Mouse (Mus musculus): ENCODE data around the gene Ccdc12. TPM values are rescaled to one million over a fixed set of nuclear protein-coding genes. Genes with fewer than 3 reads are reported as not detected.
A peak's percentile ranks its signal among the peaks of the same experiment; 100 is the strongest.

The Ccdc12 gene
- polyA plus RNA-seq, 1 experiment, result 59.2 TPM

DNA sequence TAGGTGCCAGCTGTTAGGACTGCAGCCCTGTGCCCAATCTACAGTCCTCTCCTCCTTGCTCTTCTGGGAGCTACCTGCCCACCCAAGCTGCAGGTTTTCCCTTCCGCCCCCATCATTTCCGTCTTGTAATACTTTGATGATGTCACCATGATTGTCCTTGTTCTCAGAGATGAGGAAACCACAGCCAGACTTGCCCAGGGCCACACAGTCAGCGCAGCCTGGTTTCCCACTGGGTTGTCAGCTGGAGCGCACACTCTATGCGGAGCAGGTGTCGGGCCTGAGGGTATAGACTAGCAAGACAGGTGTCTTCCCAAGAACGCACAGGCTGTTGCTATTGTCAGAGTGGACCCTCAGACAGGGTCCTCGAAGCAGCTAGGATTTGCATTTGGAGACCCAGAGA is 28.9 kb downstream of the Ccdc12 start:
- H3K4me3 ChIP-seq, result no peak overlapping the region
- peak overlapping the region; percentile 86 for H3K4me2 ChIP-seq (ENCODE audit: low read depth)
- no peak overlapping the region for H3ac ChIP-seq (ENCODE audit: control insufficient read depth, insufficient read length)
- peaks cover 14% of the 10 kb centered on the region for H3K79me2 ChIP-seq (ENCODE audit: control insufficient read depth, insufficient read depth)
- H3K27me3 ChIP-seq (ENCODE audit: control insufficient read depth, insufficient read depth, insufficient read length), result no peaks in the 10 kb centered on the region
- TF ChIP-seq REST (IDR thresholded peaks at IDR 0.05; ENCODE audit: insufficient read depth, insufficient read length) (no peak), POLR2A (IDR thresholded peaks at IDR 0.05; ENCODE audit: insufficient read length, low read depth) (no peak), MAX (IDR thresholded peaks at IDR 0.05; ENCODE audit: low read depth) (no peak), USF1 (IDR thresholded peaks at IDR 0.05; ENCODE audit: low read depth) (no peak), E2F4 (IDR thresholded peaks at IDR 0.05; ENCODE audit: insufficient read depth) (no peak), POLR2AphosphoS2 (IDR thresholded peaks at IDR 0.05; ENCODE audit: insufficient read length, low read depth) (no peak), TCF12 (IDR thresholded peaks at IDR 0.05; ENCODE audit: insufficient read depth, poor library complexity, severe bottlenecking) (no peak), TCF3 (IDR thresholded peaks at IDR 0.05; ENCODE audit: insufficient read length, low read depth) (no peak), MYOG (IDR thresholded peaks at IDR 0.05; ENCODE audit: control insufficient read depth in 1 of 3, insufficient read depth in 1 of 3, insufficient read length in 2 of 3, low read depth in 2 of 3) (peak in 2 of 3 experiments; percentile 76 to 81), SRF (IDR thresholded peaks at IDR 0.05; ENCODE audit: control insufficient read depth, insufficient read length, low read depth) (no peak), CEBPB (IDR thresholded peaks at IDR 0.05; ENCODE audit: insufficient read depth, poor library complexity, severe bottlenecking) (peak; percentile 24; the same call in 1 of the 2 replicates), MYOD1 (IDR thresholded peaks at IDR 0.05; ENCODE audit: control insufficient read depth in 1 of 3, insufficient read length in 2 of 3, low read depth in 2 of 3) (peak in 2 of 3 experiments; percentile 74 to 79)
- H3K36me3 ChIP-seq (ENCODE audit: control insufficient read depth, insufficient read depth), result no peaks in the 10 kb centered on the region

DNA sequence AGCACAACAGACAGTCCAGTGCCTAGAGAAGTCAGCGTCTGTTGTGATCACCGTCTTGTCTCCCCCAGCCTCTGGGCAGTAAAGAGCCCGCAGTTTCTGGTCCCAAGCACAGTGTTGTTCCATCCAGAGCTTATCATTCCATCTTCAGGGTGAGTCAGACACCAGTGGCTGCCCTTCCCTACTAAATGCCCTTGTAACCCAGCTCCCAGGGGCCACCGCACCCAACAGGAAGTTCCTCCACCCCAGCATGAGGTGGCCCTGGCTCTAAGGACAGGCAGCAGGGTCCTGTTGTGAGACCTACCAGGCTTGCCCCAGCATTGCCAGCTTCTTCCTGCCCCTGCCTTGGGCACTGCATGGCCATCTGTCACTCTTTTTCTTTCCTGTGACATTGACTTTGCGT is 29.3 kb downstream of the Ccdc12 start:
- no peak for TF ChIP-seq TCF3 (IDR thresholded peaks at IDR 0.05; ENCODE audit: insufficient read length, low read depth)
- TF ChIP-seq REST (IDR thresholded peaks at IDR 0.05; ENCODE audit: insufficient read depth, insufficient read length), result no peak
- no peak for TF ChIP-seq TCF12 (IDR thresholded peaks at IDR 0.05; ENCODE audit: insufficient read depth, poor library complexity, severe bottlenecking)
- TF ChIP-seq POLR2AphosphoS2 (IDR thresholded peaks at IDR 0.05; ENCODE audit: insufficient read length, low read depth), result no peak
- no peak for TF ChIP-seq E2F4 (IDR thresholded peaks at IDR 0.05; ENCODE audit: insufficient read depth)
- no peak for TF ChIP-seq SRF (IDR thresholded peaks at IDR 0.05; ENCODE audit: control insufficient read depth, insufficient read length, low read depth)
- TF ChIP-seq MYOD1 (IDR thresholded peaks at IDR 0.05; ENCODE audit: control insufficient read depth in 1 of 3, insufficient read length in 2 of 3, low read depth in 2 of 3), result peak in 1 of 3 experiments; percentile 42
- no peak for TF ChIP-seq MAX (IDR thresholded peaks at IDR 0.05; ENCODE audit: low read depth)
- TF ChIP-seq CEBPB (IDR thresholded peaks at IDR 0.05; ENCODE audit: insufficient read depth, poor library complexity, severe bottlenecking), result no peak
- TF ChIP-seq POLR2A (IDR thresholded peaks at IDR 0.05; ENCODE audit: insufficient read length, low read depth), result peak; percentile 31
- TF ChIP-seq MYOG (IDR thresholded peaks at IDR 0.05; ENCODE audit: control insufficient read depth in 1 of 3, insufficient read depth in 1 of 3, insufficient read length in 2 of 3, low read depth in 2 of 3), result peak in 1 of 3 experiments; percentile 31

DNA sequence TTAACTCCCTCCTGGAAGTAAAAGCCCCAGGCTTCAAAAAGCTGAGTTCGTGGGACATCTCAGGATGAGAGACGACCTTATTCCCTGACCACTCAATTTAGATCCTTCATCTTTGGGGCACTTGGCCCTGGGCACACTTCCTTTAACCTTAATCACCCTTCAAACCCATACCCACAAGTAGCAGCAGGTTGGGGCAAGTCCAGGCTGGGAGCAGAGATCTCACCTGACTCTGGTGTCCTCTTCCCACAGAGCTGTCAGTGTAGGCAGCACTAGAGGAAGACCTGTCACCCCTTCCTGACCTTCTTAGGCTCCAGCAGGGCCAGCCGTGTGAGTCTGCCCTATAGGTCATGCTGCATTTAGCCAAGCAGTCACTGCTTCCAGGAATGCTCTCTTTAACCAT is 30.2 kb downstream of the Ccdc12 start:
- peaks cover 14% of the 10 kb centered on the region for H3K79me2 ChIP-seq (ENCODE audit: control insufficient read depth, insufficient read depth)
- H3K4me2 ChIP-seq (ENCODE audit: low read depth), result peak overlapping the region; percentile 86
- H3ac ChIP-seq (ENCODE audit: control insufficient read depth, insufficient read length), result no peak overlapping the region
- H3K36me3 ChIP-seq (ENCODE audit: control insufficient read depth, insufficient read depth), result no peaks in the 10 kb centered on the region
- H3K27me3 ChIP-seq (ENCODE audit: control insufficient read depth, insufficient read depth, insufficient read length), result no peaks in the 10 kb centered on the region
- no peak overlapping the region for H3K4me3 ChIP-seq
- TF ChIP-seq E2F4 (IDR thresholded peaks at IDR 0.05; ENCODE audit: insufficient read depth), result no peak
- no peak for TF ChIP-seq CEBPB (IDR thresholded peaks at IDR 0.05; ENCODE audit: insufficient read depth, poor library complexity, severe bottlenecking)

More for the DNA sequence above, 29.3 kb downstream of the Ccdc12 start:
- H3K4me3 ChIP-seq, result no peak overlapping the region
- no peak overlapping the region for H3ac ChIP-seq (ENCODE audit: control insufficient read depth, insufficient read length)
- no peaks in the 10 kb centered on the region for H3K27me3 ChIP-seq (ENCODE audit: control insufficient read depth, insufficient read depth, insufficient read length)
- peak overlapping the region; percentile 86 for H3K4me2 ChIP-seq (ENCODE audit: low read depth)
- H3K79me2 ChIP-seq (ENCODE audit: control insufficient read depth, insufficient read depth), result peaks cover 14% of the 10 kb centered on the region
- no peaks in the 10 kb centered on the region for H3K36me3 ChIP-seq (ENCODE audit: control insufficient read depth, insufficient read depth)

DNA sequence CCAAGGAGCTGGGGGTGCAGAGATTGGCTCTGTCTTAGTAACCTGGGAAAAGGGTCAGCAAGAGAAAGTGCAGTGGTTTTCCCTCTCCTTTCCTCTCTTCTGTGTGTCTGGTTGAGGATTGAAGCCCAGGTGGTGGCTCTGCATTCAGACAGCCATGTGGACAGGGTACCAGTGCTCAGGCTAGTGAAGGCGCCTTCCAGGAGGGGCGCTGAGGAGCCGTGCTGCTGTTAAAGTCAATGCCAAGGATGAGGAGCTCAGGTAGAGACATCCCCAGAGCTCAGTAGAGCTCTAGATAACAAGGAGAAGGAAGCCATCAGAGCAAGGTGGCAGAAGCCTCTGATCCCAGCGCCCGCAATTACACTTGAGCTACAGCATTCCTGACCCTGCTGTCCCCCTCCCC is 30.8 kb downstream of the Ccdc12 start:
- Histone ChIP-seq H3ac (ENCODE audit: control insufficient read depth, insufficient read length) (no peak overlapping the region), H3K4me2 (ENCODE audit: low read depth) (no peak overlapping the region), H3K27me3 (ENCODE audit: control insufficient read depth, insufficient read depth, insufficient read length) (no peaks in the 10 kb centered on the region), H3K79me2 (ENCODE audit: control insufficient read depth, insufficient read depth) (peaks cover 13% of the 10 kb centered on the region), H3K36me3 (ENCODE audit: control insufficient read depth, insufficient read depth) (no peaks in the 10 kb centered on the region), H3K4me3 (no peak overlapping the region)
- TF ChIP-seq REST (IDR thresholded peaks at IDR 0.05; ENCODE audit: insufficient read depth, insufficient read length), result no peak
- no peak for TF ChIP-seq TCF3 (IDR thresholded peaks at IDR 0.05; ENCODE audit: insufficient read length, low read depth)
- no peak for TF ChIP-seq MYOD1 (IDR thresholded peaks at IDR 0.05; ENCODE audit: control insufficient read depth in 1 of 3, insufficient read length in 2 of 3, low read depth in 2 of 3)
- no peak for TF ChIP-seq TCF12 (IDR thresholded peaks at IDR 0.05; ENCODE audit: insufficient read depth, poor library complexity, severe bottlenecking)
- no peak for TF ChIP-seq MYOG (IDR thresholded peaks at IDR 0.05; ENCODE audit: control insufficient read depth in 1 of 3, insufficient read depth in 1 of 3, insufficient read length in 2 of 3, low read depth in 2 of 3)
- TF ChIP-seq E2F4 (IDR thresholded peaks at IDR 0.05; ENCODE audit: insufficient read depth), result no peak
- no peak for TF ChIP-seq MAX (IDR thresholded peaks at IDR 0.05; ENCODE audit: low read depth)
- no peak for TF ChIP-seq POLR2AphosphoS2 (IDR thresholded peaks at IDR 0.05; ENCODE audit: insufficient read length, low read depth)
- no peak for TF ChIP-seq USF1 (IDR thresholded peaks at IDR 0.05; ENCODE audit: low read depth)
- no peak for TF ChIP-seq POLR2A (IDR thresholded peaks at IDR 0.05; ENCODE audit: insufficient read length, low read depth)
- no peak for TF ChIP-seq CEBPB (IDR thresholded peaks at IDR 0.05; ENCODE audit: insufficient read depth, poor library complexity, severe bottlenecking)
- no peak for TF ChIP-seq SRF (IDR thresholded peaks at IDR 0.05; ENCODE audit: control insufficient read depth, insufficient read length, low read depth)

DNA sequence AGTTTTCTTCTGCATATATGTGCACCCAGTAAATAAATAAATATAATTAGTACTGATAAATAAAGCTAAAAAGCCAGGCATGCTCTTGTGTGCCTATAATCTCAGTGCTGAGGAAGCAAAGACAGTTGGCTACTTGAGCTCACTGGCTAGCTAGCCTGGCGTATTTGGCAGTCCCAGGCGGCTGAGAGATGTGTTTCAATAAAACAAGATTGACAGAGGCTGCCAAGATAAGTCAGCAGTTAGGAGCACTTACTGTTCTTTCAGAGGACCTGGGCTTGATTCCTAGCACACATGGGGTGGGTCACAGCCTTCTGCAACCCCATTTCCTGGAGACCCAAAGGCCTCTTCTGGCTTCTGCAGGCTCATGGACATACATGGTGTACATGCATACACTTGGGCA is 31.5 kb downstream of the Ccdc12 start:
- no peak overlapping the region for H3ac ChIP-seq (ENCODE audit: control insufficient read depth, insufficient read length)
- peaks cover 6% of the 10 kb centered on the region for H3K79me2 ChIP-seq (ENCODE audit: control insufficient read depth, insufficient read depth)

More for the DNA sequence above, 31.5 kb downstream of the Ccdc12 start:
- TF ChIP-seq SRF (IDR thresholded peaks at IDR 0.05; ENCODE audit: control insufficient read depth, insufficient read length, low read depth), result no peak
- no peak for TF ChIP-seq E2F4 (IDR thresholded peaks at IDR 0.05; ENCODE audit: insufficient read depth)
- TF ChIP-seq POLR2A (IDR thresholded peaks at IDR 0.05; ENCODE audit: insufficient read length, low read depth), result no peak
- TF ChIP-seq TCF3 (IDR thresholded peaks at IDR 0.05; ENCODE audit: insufficient read length, low read depth), result no peak
- no peak for TF ChIP-seq MAX (IDR thresholded peaks at IDR 0.05; ENCODE audit: low read depth)
- TF ChIP-seq POLR2AphosphoS2 (IDR thresholded peaks at IDR 0.05; ENCODE audit: insufficient read length, low read depth), result no peak
- no peak for TF ChIP-seq USF1 (IDR thresholded peaks at IDR 0.05; ENCODE audit: low read depth)
- TF ChIP-seq MYOG (IDR thresholded peaks at IDR 0.05; ENCODE audit: control insufficient read depth in 1 of 3, insufficient read depth in 1 of 3, insufficient read length in 2 of 3, low read depth in 2 of 3), result no peak
- no peak for TF ChIP-seq MYOD1 (IDR thresholded peaks at IDR 0.05; ENCODE audit: control insufficient read depth in 1 of 3, insufficient read length in 2 of 3, low read depth in 2 of 3)
- no peak for TF ChIP-seq TCF12 (IDR thresholded peaks at IDR 0.05; ENCODE audit: insufficient read depth, poor library complexity, severe bottlenecking)
- no peak for TF ChIP-seq REST (IDR thresholded peaks at IDR 0.05; ENCODE audit: insufficient read depth, insufficient read length)
- TF ChIP-seq CEBPB (IDR thresholded peaks at IDR 0.05; ENCODE audit: insufficient read depth, poor library complexity, severe bottlenecking), result no peak
- Histone ChIP-seq H3K36me3 (ENCODE audit: control insufficient read depth, insufficient read depth) (no peaks in the 10 kb centered on the region), H3K4me3 (no peak overlapping the region), H3K27me3 (ENCODE audit: control insufficient read depth, insufficient read depth, insufficient read length) (no peaks in the 10 kb centered on the region), H3K4me2 (ENCODE audit: low read depth) (no peak overlapping the region)

Measured in myocyte (in vitro differentiated cells).